Mouse (Mus musculus) WW6 (cell line): ENCODE results near the gene Wdr92.
"Not testable (repeated sequence)": the region's sequence is repeated elsewhere in the genome, so short reads cannot be mapped to it uniquely, and the experiment has no call there.

Experiments used
- DNase-seq: peaks from one replicate; pipeline ENCODE4 v3.0.0-alpha.2; 2013; ENCODE audit warnings: low read depth, low spot score

Wdr92 gene

DNA sequence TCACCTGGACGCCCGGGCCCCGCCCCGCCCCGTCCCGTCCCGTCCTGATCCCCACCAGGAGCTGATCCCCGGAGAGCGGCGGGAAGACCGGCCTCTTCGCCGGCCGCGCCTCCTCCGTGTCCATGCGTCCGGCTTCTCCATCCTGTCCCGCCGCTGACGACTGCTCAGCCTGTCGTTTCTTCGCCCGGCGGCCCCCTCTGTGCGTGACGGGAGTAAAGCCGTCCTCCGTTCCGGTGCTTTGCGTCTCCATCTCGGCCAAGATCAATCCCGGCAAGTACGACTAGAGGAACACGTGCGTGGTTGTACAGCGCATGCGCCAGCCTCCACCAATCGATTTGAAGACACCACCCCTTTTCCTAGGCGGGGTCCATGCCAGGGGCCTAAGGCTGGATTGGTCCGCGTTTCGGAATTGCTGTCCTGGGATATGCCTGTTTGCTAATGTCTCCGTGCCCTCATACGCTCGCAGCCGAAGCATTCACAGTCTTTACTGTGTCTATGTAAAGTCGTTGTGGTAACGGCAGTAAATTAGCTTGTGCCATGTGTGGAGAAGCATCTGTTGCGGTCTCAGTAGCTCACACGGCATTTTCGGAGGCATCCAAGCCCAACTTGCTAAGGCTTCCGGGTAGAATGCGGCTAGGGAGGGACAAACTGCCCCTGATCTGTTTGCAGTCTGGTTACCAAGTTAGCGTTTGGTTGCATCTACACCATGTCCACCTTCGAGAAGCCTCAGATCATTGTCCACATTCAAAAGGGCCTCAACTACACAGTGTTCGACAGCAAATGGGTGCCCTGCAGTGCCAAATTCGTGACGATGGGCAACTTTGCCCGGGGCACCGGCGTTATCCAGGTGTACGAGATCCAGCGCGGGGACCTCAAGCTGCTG is 29.6 kb downstream of the Wdr92 start, which contains the start of gene Pno1:
Pno1 (minus strand) TSS at position 311 of the 883 bp plus-strand sequence.
- DNase-seq = peak; percentile 98

DNA sequence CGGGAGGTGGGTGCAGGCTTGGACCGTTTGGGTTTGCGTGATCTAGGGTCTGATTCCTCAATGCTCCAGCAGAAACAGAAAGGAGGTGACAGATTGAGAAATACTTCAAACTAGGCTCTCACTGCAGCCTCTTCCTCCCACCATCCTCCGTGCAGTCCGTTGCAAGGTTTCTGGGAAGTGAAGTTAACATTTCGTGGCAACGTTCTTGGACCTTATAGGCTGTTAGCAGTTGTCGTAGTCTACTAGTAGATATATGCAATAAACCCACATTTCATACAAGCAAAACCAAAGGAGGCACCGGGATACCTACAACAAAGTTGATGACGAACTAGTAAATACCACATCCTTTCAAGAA is 30.2 kb downstream of the Wdr92 start:
- no peak for DNase-seq

DNA sequence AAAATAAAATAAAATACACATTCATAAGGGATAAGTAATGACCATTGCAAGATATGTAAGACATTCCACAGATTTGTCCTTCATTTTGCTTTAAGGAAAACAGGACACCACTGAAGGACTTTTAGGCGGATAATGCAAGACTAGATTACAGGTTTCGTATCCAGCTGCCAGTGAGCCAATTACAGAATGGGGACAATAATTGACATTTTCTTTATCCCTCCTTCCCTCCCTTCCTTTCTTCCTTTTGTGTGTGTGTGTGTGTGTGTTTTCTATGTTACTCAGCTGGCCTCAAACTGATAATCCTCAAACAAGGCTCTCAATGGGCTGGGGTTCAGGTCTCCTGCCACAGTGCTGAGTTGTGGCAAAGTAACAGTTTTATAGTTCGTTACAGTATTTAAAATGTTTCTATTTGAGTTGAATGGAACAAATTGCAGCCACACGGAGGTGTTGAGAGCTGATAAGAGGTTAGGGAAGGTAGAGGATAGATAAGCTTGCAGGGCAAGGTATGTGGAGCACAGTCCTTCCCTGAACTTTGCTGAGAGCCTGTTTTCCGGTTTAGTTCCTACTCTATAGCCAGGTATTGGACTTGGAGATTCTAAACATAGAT is 31.1 kb downstream of the Wdr92 start:
- DNase-seq = no peak

DNA sequence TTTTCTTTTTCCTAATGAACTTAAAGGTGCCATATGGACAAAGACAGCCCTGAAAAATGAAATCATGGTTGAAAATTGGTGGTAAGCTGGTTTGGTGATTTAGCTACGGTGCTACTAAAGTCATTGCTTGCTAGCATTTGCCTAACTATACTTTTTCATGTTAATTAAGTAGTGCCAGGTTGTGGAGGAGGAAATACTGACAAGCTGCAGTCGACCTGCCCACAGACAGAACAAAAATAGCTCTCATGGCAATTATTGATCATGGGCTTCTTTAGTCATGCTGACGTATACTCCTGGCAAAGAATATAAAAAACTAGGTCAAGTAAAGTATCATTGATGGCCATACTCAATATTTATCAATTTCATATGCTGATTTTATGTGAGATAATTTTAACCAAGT is 33.6 kb downstream of the Wdr92 start:
- DNase-seq = no peak

DNA sequence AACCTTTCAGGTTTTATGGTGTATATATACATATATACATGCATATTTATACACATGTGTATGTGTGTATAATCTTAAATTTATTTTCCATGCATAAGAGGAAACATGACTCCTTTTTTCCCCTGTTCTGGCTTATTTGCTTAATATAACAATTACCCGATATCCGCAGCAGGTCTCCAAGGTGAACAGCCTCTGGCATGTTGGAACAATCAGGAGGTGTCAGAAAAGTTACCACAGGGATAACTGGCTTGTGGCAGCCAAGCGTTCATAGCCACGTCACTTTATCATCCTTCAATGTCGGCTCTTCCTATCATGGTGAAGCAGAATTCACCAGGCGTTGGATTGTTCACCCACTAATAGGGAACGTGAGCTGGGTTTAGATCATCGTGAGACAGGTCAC is 39.2 kb downstream of the Wdr92 start:
- no peak for DNase-seq

DNA sequence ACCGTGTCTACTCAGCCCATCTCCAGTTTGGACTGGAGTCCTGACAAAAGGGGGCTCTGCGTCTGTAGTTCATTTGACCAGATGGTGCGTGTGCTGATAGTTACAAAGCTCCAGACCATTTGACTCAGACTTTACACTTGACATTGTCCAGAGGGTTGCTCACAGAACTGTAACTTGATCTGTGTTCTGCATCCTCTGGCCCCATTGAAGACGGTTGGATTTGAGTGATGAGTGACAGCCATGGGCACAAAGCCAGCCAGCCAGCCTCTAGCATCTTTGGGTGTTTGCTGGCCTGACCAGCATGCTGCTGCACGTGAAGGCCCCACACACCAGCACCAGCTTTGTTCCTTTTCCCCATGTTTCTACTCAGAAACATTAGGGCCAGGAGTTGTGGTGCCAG is 50.9 kb downstream of the Wdr92 start:
- no peak for DNase-seq

DNA sequence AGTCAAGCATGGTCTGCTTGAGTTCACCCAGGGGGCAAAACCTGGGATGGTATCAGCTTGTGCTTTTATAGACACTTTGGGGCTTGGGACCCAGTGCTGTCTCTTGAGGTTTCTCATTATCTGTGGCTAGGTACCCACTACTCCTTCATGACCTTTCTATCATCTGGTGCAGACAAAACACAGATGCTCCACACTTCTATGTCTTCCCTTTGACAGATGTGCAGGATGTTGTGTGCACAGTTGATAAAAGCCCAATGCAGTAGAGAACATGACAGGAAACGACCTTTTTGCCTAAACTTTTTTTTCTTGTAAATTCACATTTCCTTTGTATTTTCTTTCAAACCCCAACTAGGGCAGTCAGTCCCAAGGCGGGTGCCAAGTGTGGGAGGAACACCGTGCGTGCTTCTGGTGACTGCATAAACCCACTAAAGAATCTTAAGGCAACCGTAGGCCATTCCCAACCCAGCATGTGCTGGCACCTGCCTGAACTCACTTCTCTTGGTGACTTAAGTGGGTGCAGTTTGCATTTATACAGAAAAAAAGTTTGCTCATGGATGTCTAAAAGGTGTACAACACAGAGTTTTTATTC is 54.6 kb downstream of the Wdr92 start:
- DNase-seq = no peak

DNA sequence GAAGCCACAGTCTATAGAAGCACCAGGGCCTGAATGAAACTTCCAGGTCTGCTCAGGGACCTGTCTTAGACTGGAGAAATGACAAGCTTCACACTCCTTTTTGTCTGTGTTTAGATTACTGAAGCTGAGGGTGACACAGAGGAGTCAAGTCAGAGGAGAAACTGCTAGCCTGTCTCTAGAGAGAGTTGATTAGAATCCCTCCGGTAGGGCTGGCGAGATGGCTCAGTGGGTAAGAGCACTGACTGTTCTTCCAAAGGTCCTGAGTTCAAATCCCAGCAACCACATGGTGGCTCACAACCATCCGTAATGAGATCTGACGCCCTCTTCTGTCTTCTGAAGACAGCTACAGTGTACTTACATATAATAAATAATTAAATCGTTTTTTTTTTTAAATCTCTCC is 56.7 kb downstream of the Wdr92 start:
- not testable (repeated sequence) for DNase-seq

DNA sequence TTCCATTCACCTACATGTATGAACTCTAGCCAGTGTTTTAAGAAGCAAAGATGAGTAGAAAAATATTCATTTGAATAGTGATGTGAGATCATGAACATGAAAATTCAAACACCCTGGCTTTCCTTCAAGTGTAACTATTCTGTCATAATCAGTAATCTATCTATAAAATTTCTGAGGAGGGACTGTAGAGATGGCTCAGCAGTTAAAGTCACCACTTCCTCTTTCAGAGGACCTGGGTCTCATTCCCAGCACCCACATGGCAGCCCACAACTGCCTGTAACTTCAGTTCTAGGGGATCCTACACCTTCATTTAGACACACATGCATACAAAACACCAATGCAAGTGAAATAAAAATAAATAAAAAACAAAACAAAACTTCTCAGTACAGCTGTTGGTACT is 66.8 kb downstream of the Wdr92 start:
- DNase-seq = no peak

DNA sequence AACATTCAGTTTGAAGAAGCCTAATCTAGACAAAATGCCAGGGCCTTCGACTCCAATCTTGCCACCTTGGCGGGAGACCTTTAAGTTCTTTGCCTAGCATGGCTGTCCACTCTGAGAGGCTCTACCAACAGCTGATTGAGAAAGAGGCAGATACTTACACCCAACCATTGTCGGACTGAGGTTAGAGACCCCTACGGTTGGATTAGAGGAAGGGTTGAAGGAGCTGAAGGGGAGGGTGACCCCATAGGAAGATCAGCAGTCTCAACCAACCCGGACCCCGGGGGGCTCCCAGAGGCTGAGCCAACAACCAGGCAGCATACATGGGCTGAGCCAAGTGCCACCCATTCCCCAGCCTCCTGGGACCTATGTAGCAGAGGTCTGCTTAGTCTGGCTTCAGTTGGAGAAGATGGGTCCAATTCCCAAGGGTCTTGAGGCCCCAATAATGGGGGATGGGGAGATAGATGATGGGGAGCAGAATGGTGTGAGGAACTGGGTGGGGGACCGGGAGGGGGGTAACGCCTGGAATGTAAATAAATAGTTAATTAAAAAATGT is 75.0 kb downstream of the Wdr92 start:
- DNase-seq = peak; percentile 4

DNA sequence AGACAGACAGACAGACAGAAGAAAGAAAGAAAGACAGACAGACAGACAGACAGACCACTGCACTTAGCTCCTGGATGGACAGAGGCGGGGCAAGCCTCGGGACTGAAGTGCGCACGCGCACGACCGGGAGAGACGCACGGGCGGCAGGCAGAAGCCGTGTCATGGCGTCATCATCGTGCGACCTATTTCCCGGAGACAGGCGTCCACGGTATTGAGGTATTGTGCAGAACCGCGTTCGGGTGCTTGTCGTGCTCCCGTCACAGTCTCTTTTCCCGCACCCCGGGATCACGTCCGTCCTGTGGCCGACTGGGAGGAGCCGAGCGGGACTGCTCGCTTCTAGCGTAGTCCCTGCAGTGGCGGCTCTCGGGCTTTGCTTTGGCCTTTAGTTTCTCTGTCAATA is 75.5 kb downstream of the Wdr92 start, which contains the start of gene C1d:
C1d (plus strand) TSS at position 137 of the 400 bp plus-strand sequence.
- DNase-seq = peak; percentile 94

DNA sequence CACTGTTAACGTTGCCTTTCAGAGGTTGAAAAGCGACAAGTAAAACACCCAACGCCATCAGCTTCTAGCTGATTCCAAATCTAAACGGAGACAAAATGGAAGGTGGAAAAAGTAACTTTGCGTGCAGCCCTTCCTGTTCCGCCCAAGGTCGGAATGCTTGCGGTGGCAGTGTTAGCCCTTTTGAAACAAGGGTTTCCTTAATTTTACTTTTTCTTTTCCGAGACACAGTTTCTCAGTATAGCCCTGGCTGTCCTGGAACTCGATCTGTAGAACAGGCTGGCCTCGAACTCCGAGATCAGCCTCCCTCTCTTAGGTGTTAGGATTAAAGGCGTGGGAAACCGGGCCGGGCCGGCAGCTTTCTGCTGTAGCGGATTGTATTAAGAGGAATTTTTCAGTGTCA is 76.0 kb downstream of the Wdr92 start:
- no peak for DNase-seq

DNA sequence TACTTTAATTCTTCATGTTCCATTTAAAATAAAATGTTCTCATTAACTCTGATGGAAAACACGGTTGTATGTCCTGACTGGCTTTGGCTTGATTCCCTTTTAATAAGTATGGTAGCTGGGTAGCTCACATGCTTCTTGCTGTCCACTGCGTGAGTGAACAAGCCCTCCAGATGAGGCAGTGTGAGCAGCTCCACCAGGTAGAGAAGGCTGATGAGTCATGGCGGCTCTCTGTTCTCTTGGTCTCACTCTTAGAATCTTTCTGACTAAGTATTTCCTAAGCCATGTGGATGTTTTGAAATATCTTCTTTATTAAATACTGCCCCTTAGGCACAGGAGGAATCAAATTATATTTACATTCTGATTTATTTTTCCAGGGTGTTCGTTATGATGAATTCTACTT is 85.3 kb downstream of the Wdr92 start:
- DNase-seq = no peak

DNA sequence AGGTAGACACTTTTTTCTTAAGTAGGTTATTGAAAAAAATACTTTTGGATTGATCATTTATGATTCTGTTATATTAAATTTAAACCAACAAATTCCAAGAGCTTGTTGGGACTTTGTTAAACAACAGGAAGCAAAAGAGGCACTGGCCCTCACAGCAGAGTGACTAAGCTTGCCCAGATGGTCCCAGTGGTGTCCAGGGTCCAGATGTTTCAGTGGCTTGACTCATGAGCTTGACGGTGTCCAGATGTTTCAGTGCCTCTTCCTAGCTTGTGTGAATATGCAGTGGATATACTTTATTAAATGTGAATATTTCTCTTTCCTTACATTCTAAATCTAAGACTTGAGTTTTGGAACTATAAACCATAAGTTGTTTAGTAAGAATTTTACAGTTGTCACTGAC is 86.9 kb downstream of the Wdr92 start:
- no peak for DNase-seq

DNA sequence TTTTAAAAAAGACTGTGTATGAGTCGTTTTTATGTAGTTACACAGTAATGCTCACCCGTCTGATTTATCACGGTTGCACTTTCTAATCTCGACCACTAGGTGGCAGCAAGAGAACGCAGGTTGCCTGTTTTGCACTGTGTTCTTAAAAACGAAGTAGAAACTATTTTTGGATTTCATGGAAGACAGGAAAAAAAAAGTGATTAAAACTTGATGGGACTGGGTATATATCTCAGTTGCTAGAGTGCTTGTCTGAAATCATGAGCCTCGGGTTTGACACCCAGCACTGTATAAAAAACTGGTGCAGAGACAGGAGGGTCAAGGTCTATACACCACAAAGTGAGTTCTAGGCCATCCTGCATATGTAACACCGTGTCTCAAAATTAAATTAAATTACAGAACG is 98.1 kb downstream of the Wdr92 start:
- peak; percentile 22 for DNase-seq
